Mouse (Mus musculus) lung, postnatal 0 days (tissue): ENCODE measurements around the gene Pfkfb3. TPM values are rescaled to one million over a fixed set of nuclear protein-coding genes. Genes with fewer than 3 reads are reported as not detected.

Experiments
- ATAC-seq: fragments of 200-750 bp; cut with Nextera tagmentation; 2 replicates; pipeline ENCODE4 v1.8.0; 2017; ENCODE audit warnings: moderate library complexity
- DNase-seq: peaks from one replicate; pipeline ENCODE4 v3.0.0-alpha.2; 2016; ENCODE audit warnings: low spot score
- H3K27ac ChIP-seq: fragments of 300-500 bp; sonication (generic); 2 replicates; pipeline ENCODE4 v1.5.1; 2014; ENCODE audit warnings: antibody characterized with exemption, mild to moderate bottlenecking, low read length, mixed read lengths
- H3K27me3 ChIP-seq: fragments of 300-500 bp; sonication (generic); replicated peaks from 2 replicates; pipeline ENCODE4 v1.6.1; 2014; ENCODE audit warnings: low read length, mixed read lengths; ENCODE audit not compliant: insufficient read depth
- H3K36me3 ChIP-seq: fragments of 300-500 bp; sonication (generic); 2 replicates; pipeline ENCODE4 v1.6.1; 2014; ENCODE audit warnings: low read length, mixed read lengths; ENCODE audit not compliant: insufficient read depth
- H3K4me1 ChIP-seq: fragments of 300-500 bp; sonication (generic); 2 replicates; pipeline ENCODE4 v1.6.1; 2014; ENCODE audit warnings: antibody characterized with exemption, low read depth, low read length, mixed read lengths; ENCODE audit not compliant: insufficient read depth
- H3K4me2 ChIP-seq: fragments of 300-500 bp; sonication (generic); replicated peaks from 2 replicates; pipeline ENCODE4 v1.6.1; 2014; ENCODE audit warnings: low read depth, mild to moderate bottlenecking, low read length, moderate library complexity, mixed read lengths
- H3K4me3 ChIP-seq: fragments of 300-500 bp; sonication (generic); 2 replicates; pipeline ENCODE4 v1.5.1; 2014; ENCODE audit warnings: low read depth, low read length
- H3K9ac ChIP-seq: fragments of 300-500 bp; sonication (generic); replicated peaks from 2 replicates; pipeline ENCODE4 v1.6.1; 2014; ENCODE audit warnings: low read depth, mild to moderate bottlenecking
- H3K9me3 ChIP-seq: fragments of 300-500 bp; sonication (generic); 2 replicates; pipeline ENCODE4 v1.6.1; 2016; ENCODE audit warnings: low read length, mixed read lengths
- CTCF ChIP-seq: IDR thresholded peaks from 2 replicates; pipeline ENCODE4 v1.5.1; 2016; ENCODE audit warnings: antibody characterized with exemption, mild to moderate bottlenecking
- EP300 ChIP-seq: IDR thresholded peaks from 2 replicates; pipeline ENCODE4 v1.6.1; 2016; ENCODE audit warnings: antibody characterized with exemption, mild to moderate bottlenecking, control low read depth
- WGBS: fragments of 180-500 bp; shearing (Covaris S2); extraction: QIAGEN DNeasy Blood & Tissue Kit; methylation state at CpG from one replicate; pipeline ENCODE4 v1.1.7; 2014; 5-methylcytosine and 5-hydroxymethylcytosine counted together
- polyA plus RNA-seq: library from polyadenylated mRNA; unstranded; fragments of >200 nt; fragmentation: Nextera tagmentation; extraction: Ambion mirVana; gene quantifications from 2 replicates; pipeline ENCODE4 v1.2.1, GENCODE M21; 2015

The Pfkfb3 gene
- polyA plus RNA-seq, 1 experiment from 2014 or later: 17.7 TPM

DNA sequence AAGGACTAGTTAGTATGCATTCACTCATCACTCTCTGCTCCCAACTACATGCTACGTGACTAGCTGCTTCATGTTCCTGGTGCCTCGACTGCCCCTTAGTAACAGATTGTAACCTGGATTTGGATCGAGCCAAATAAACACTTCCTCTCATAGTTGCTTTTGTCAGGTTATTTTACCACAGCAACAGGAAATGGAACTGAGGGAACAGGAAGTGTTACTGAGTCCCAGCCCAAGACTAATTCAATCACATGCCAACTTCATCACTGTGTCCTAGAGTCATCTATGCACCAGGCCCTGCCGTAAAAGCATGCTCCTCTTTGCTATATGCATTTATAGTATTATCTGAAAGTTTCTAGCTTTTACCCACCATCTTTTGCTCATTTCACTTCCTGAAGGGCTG, 34.1 kb upstream of the Pfkfb3 start:
- ATAC-seq (no peak), DNase-seq (no peak)
- WGBS: 75% methylated on average over 4 of the region's 4 CpGs
- H3K4me2 ChIP-seq: no peak overlapping the region
- no peak overlapping the region for H3K27ac ChIP-seq
- peaks cover 51% of the 10 kb centered on the region for H3K36me3 ChIP-seq
- no peaks in the 10 kb centered on the region for H3K9me3 ChIP-seq
- no peaks in the 10 kb centered on the region for H3K4me1 ChIP-seq
- H3K4me3 ChIP-seq: no peak overlapping the region
- no peak overlapping the region for H3K9ac ChIP-seq
- H3K27me3 ChIP-seq: no peaks in the 10 kb centered on the region
- TF ChIP-seq EP300 (no peak), CTCF (no peak)

DNA sequence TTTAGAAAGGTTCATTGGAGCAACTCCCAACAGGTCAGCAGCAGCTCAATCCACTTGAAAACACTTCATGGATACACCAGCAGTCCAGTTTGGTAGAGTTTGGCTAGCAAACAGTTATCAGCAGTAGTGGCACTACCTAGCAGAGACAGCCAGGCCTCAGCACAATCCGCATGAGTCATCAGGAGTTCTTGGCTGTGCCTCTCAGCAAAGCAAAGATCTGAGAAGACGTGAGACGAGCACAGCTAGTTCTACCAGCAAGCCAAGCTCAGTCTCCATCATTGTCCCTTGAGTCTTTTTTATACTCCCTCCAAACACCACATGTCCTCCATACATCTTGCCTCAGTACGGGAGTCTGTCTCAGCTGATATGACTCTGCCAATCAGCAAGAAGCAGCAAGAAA, 25.5 kb upstream of the Pfkfb3 start:
- Histone ChIP-seq H3K4me1 (no peaks in the 10 kb centered on the region), H3K4me3 (no peak overlapping the region), H3K9ac (no peak overlapping the region), H3K4me2 (no peak overlapping the region), H3K36me3 (0 out of 2 replicates have a peak, but pooled peaks cover 5% of the 10 kb centered on the region), H3K9me3 (no peaks in the 10 kb centered on the region), H3K27me3 (no peaks in the 10 kb centered on the region), H3K27ac (no peak overlapping the region)
- WGBS: 89% methylated on average over 4 of the region's 4 CpGs
- DNase-seq (no peak), ATAC-seq (no peak)
- TF ChIP-seq CTCF (no peak), EP300 (no peak)

DNA sequence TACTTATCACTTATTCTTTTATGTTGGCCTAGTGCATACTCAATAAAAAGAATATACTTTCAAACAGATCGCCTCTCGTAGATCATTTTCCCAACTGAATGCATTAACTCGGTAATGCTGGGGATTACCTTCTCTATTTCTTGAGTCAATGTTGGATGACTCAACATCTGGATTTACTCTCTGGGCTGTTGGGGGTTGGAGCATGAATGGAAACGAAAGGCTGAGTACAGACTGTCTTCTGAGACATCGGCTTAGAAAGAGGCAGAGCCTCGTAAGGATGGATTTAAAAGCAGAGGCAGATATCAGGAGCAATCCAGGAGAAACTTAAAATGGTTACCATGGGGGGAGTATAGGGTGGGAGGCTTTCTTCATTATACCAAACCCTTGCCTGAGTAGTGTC, 24.3 kb upstream of the Pfkfb3 start:
- WGBS: 89% methylated on average over 6 of the region's 6 CpGs
- Histone ChIP-seq H3K9ac (no peak overlapping the region), H3K27me3 (no peaks in the 10 kb centered on the region), H3K27ac (no peak overlapping the region), H3K9me3 (no peaks in the 10 kb centered on the region), H3K4me3 (no peak overlapping the region), H3K4me1 (no peaks in the 10 kb centered on the region), H3K36me3 (0 out of 2 replicates have a peak, but pooled peaks cover 4% of the 10 kb centered on the region), H3K4me2 (no peak overlapping the region)
- DNase-seq (no peak), ATAC-seq (no peak)
- no peak for TF ChIP-seq EP300

DNA sequence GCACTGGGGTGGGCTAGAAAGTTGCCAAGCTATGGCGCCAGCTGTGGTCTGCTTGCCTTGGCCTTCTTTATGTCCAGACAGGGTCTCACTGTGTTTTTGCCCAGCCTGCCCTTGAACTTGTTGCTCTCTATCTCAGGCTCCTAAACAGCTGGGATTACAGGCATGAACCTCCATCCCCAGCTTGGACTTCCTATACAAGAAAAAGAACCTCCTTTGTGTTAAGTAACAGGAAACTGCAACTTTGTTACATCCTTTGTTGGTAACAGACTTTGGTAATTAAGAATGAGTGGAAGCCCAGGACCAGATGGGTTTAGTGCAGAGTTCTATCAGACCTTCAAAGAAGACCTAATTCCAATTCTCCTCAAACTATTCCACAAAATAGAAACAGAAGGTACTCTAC, 19.8 kb upstream of the Pfkfb3 start:
- H3K9ac ChIP-seq: no peak overlapping the region
- DNase-seq (no peak), ATAC-seq (no peak)
- no peaks in the 10 kb centered on the region for H3K27me3 ChIP-seq
- WGBS: 100% methylated on average over 1 of the region's 1 CpGs
- no peak overlapping the region for H3K27ac ChIP-seq
- no peaks in the 10 kb centered on the region for H3K4me1 ChIP-seq
- no peaks in the 10 kb centered on the region for H3K36me3 ChIP-seq
- no peak overlapping the region for H3K4me2 ChIP-seq
- TF ChIP-seq EP300 (no peak), CTCF (no peak)
- H3K9me3 ChIP-seq: no peaks in the 10 kb centered on the region
- H3K4me3 ChIP-seq: no peak overlapping the region

DNA sequence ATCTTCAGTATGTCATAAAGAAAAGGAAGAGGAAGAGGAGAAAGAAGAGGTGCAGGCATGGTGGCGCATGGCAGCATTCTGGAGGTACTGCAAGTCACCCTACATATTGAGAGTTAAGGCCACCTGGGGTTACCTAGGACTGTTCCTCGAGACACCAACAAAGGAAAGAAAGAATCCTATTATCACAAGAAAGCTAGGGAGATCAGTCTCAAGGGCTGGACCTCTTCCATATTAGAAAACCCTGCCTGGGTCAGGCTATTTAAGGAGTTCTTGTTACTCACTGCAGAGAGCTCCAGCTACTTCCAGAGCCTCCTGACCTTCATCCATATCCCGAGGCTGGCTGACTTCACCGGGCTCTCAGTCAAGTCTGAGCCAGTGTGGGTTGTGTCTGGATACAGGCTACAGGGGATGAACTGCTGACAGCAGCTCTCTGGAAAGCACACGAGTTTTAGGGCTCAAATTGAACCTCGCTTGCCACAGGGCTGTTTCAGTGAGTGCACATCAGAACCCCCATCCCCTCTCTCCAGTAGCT, 17.2 kb upstream of the Pfkfb3 start:
- WGBS: 55% methylated on average over 6 of the region's 6 CpGs
- DNase-seq (no peak), ATAC-seq (no peak)
- H3K27ac ChIP-seq: no peak overlapping the region
- no peaks in the 10 kb centered on the region for H3K4me1 ChIP-seq
- no peaks in the 10 kb centered on the region for H3K9me3 ChIP-seq
- H3K4me3 ChIP-seq: no peak overlapping the region
- no peak for TF ChIP-seq CTCF
- TF ChIP-seq EP300: no peak
- no peak overlapping the region for H3K9ac ChIP-seq
- H3K4me2 ChIP-seq: no peak overlapping the region
- no peaks in the 10 kb centered on the region for H3K36me3 ChIP-seq
- no peaks in the 10 kb centered on the region for H3K27me3 ChIP-seq

DNA sequence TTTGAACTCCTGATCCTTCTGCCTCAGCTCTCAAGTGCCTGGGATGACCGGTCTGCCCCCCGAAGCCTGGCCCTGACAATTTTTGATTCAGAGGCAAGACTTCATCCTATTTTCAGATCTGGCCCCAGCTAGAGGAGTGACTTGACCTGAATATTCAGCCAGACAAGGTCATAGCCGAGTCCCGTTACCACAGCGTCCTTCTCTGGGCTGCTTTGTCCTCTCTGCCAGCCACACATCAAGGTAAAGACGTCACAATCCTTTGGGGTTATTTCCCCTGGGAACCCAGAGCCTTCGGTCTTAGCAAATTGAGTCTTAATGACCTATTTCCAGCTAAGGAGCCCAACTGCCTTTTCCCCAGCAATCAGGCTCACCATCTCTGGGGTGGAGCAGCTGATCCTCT, 14.6 kb upstream of the Pfkfb3 start:
- H3K4me3 ChIP-seq: no peak overlapping the region
- H3K4me2 ChIP-seq: no peak overlapping the region
- no peak overlapping the region for H3K27ac ChIP-seq
- H3K9me3 ChIP-seq: no peaks in the 10 kb centered on the region
- H3K4me1 ChIP-seq: no peaks in the 10 kb centered on the region
- ATAC-seq: no peak
- H3K9ac ChIP-seq: no peak overlapping the region
- no peaks in the 10 kb centered on the region for H3K27me3 ChIP-seq
- TF ChIP-seq EP300: no peak
- TF ChIP-seq CTCF: no peak
- H3K36me3 ChIP-seq: no peaks in the 10 kb centered on the region
- WGBS: 89% methylated on average over 7 of the region's 7 CpGs
- DNase-seq: no peak

DNA sequence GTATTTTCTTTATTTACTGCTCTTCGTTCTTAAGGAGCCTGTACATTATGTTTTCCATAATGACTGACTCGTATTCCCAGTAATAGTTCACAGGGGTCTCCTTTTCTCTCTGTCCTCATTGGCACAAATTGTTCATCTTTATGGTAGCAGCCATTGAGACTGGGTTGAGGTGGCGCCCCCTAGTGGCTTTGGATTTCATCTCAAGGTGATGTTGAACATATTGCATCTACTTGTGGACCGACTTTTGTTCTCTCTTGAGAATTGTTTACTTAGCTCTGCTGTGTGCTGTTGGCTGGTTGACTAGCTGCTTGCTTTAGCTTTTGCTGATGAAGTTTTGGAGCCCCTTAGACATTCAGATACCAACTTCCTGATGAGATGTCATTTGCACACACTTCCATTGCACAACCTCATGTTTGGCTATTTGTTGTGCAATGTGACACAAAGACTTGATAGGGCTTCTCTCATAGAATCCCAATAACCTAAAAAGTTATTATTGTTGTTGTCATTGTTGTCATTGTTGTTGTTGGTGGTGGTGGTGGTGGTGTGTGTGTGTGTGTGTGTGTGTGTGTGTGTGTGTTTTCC, 14.0 kb upstream of the Pfkfb3 start:
- Histone ChIP-seq H3K27ac (no peak overlapping the region), H3K4me3 (no peak overlapping the region), H3K4me1 (no peaks in the 10 kb centered on the region), H3K27me3 (no peaks in the 10 kb centered on the region), H3K4me2 (no peak overlapping the region), H3K9me3 (no peaks in the 10 kb centered on the region), H3K36me3 (no peaks in the 10 kb centered on the region), H3K9ac (no peak overlapping the region)
- DNase-seq (no peak), ATAC-seq (no peak)
- TF ChIP-seq EP300 (no peak), CTCF (peak; percentile 61)
- WGBS: 48% methylated on average over 4 of the region's 4 CpGs
